Mouse (Mus musculus): ENCODE data around the gene Gpr152. TPM values are rescaled to one million over a fixed set of nuclear protein-coding genes. Genes with fewer than 3 reads are reported as not detected.

Gpr152 gene
- polyA plus RNA-seq, 1 experiment from 2014 or later, result not detected

- no peaks in the 10 kb centered on the region for H3K27me3 ChIP-seq
- in situ Hi-C loops (cut with MboI; ENCODE audit: low pct_unique_long_range_greater_than_20kb), result no loop called here
- ChIA-PET CTCF (interaction anchor here (1.0 to 2.2 kb wide), 11 partner anchors 9 to 50 kb away, joined by 3 to 9 read pairs (median 5); partner anchors contain the start of genes Coro1b and Rad9a), POLR2A (interaction anchor here (0.6 to 3.3 kb wide), 11 partner anchors 10 to 279 kb away, joined by 3 to 22 read pairs (median 5); partner anchors contain the start of genes AC109138.7, Clcf1, Ppp1ca and Rad9a)
- ATAC-seq (peak; percentile 83), DNase-seq (ENCODE audit: low read depth, low spot score) (peak; percentile 91)
- TF ChIP-seq CTCF (IDR thresholded peaks at IDR 0.05), result no peak
Observed at GRCm38 (mm10) chr19:4169378-4169784, 29.8 kb downstream of the Gpr152 start.

- TF ChIP-seq CTCF (IDR thresholded peaks at IDR 0.05), result no peak
- CTCF ChIA-PET, result interaction anchor here (1.0 to 2.2 kb wide), 13 partner anchors 8 to 61 kb away, joined by 3 to 9 read pairs (median 5); partner anchors contain the start of genes Coro1b and Rad9a
- in situ Hi-C loops (cut with MboI; ENCODE audit: low pct_unique_long_range_greater_than_20kb), result no loop called here
- DNase-seq (ENCODE audit: low read depth, low spot score), result no peak
- POLR2A ChIA-PET, result interaction anchor here (1.0 to 3.3 kb wide), 13 partner anchors 10 to 60 kb away, joined by 3 to 22 read pairs (median 5); partner anchors contain the start of genes AC109138.7, Clcf1, Ppp1ca and Rad9a
- ATAC-seq, result no peak
- H3K27me3 ChIP-seq, result no peaks in the 10 kb centered on the region
Observed at GRCm38 (mm10) chr19:4169810-4170209, 30.2 kb downstream of the Gpr152 start.

- POLR2A ChIA-PET, result interaction anchor here (0.8 to 3.3 kb wide), 16 partner anchors 11 to 59 kb away, joined by 3 to 22 read pairs (median 4); partner anchors contain the start of genes AC109138.7, Clcf1, Ppp1ca and Rad9a
- H3K27me3 ChIP-seq, result no peaks in the 10 kb centered on the region
- no peak for TF ChIP-seq CTCF (IDR thresholded peaks at IDR 0.05)
- in situ Hi-C loops (cut with MboI; ENCODE audit: low pct_unique_long_range_greater_than_20kb), result no loop called here
- CTCF ChIA-PET, result interaction anchor here (1.0 to 2.2 kb wide), 7 partner anchors 11 to 60 kb away, joined by 3 to 9 read pairs (median 6); partner anchors contain the start of gene Rad9a
- DNase-seq (ENCODE audit: low read depth, low spot score) (no peak), ATAC-seq (no peak)
Observed at GRCm38 (mm10) chr19:4170723-4171392, 31.3 kb downstream of the Gpr152 start.

- no peak for TF ChIP-seq CTCF (IDR thresholded peaks at IDR 0.05)
- ATAC-seq (peak; percentile 16), DNase-seq (ENCODE audit: low read depth, low spot score) (peak; percentile 58)
- ChIA-PET POLR2A (interaction anchor here (0.8 to 3.3 kb wide), 8 partner anchors 11 to 46 kb away, joined by 3 to 22 read pairs (median 4); partner anchors contain the start of genes AC109138.7, Clcf1, Ppp1ca and Rad9a), CTCF (interaction anchor here (1.2 to 2.2 kb wide), 4 partner anchors 10 to 57 kb away, joined by 4 to 8 read pairs (median 6); partner anchors contain the start of genes Ppp1ca, Rad9a and Tbc1d10c)
- in situ Hi-C loops (cut with MboI; ENCODE audit: low pct_unique_long_range_greater_than_20kb), result no loop called here
- H3K27me3 ChIP-seq, result no peaks in the 10 kb centered on the region
Observed at GRCm38 (mm10) chr19:4171393-4172290, 32.1 kb downstream of the Gpr152 start.

GRCm38 (mm10) chr19:4172925-4173324 lies 33.3 kb downstream of the Gpr152 start:
- ATAC-seq (no peak), DNase-seq (ENCODE audit: low read depth, low spot score) (no peak)
- POLR2A ChIA-PET, result interaction anchor here (0.7 kb wide), 1 partner anchor 135 kb away, joined by 4 read pairs; no protein-coding TSS in a partner anchor
- CTCF ChIA-PET, result interaction anchor here (2.0 to 2.2 kb wide), 2 partner anchors 9 to 19 kb away, joined by 6 to 8 read pairs; partner anchors contain the start of genes Ppp1ca and Tbc1d10c
- no peaks in the 10 kb centered on the region for H3K27me3 ChIP-seq
- in situ Hi-C loops (cut with MboI; ENCODE audit: low pct_unique_long_range_greater_than_20kb), result no loop called here
- no peak for TF ChIP-seq CTCF (IDR thresholded peaks at IDR 0.05)

GRCm38 (mm10) chr19:4175368-4175947 lies 35.9 kb downstream of the Gpr152 start, which contains the start of gene Carns1:
TSS of gene Carns1 (minus strand) at chr19:4175479.
- DNase-seq (ENCODE audit: low read depth, low spot score) (no peak), ATAC-seq (no peak)
- no peak for TF ChIP-seq CTCF (IDR thresholded peaks at IDR 0.05)
- POLR2A ChIA-PET, result interaction anchor here (1.4 kb wide), 1 partner anchor 10 kb away, joined by 3 read pairs; no protein-coding TSS in a partner anchor
- no peaks in the 10 kb centered on the region for H3K27me3 ChIP-seq
- in situ Hi-C loops (cut with MboI; ENCODE audit: low pct_unique_long_range_greater_than_20kb), result no loop called here
- CTCF ChIA-PET, result interaction anchor here (1.3 to 1.4 kb wide), 2 partner anchors 10 to 17 kb away, joined by 3 read pairs; no protein-coding TSS in a partner anchor

GRCm38 (mm10) chr19:4180411-4180810 lies 40.8 kb downstream of the Gpr152 start:
- POLR2A ChIA-PET, result no interaction called here

GRCm38 (mm10) chr19:4181892-4182291 lies 42.3 kb downstream of the Gpr152 start:
- in situ Hi-C loops (cut with MboI; ENCODE audit: low pct_unique_long_range_greater_than_20kb), result no loop called here
- ATAC-seq (no peak), DNase-seq (ENCODE audit: low read depth, low spot score) (no peak)
- H3K27me3 ChIP-seq, result no peaks in the 10 kb centered on the region
- POLR2A ChIA-PET, result interaction anchor here (1.3 to 1.6 kb wide), 2 partner anchors 10 to 20 kb away, joined by 4 to 7 read pairs; partner anchors contain the start of gene Rad9a
- CTCF ChIA-PET, result interaction anchor here (1.7 to 2.4 kb wide), 2 partner anchors 10 to 12 kb away, joined by 4 to 8 read pairs; no protein-coding TSS in a partner anchor
- TF ChIP-seq CTCF (IDR thresholded peaks at IDR 0.05), result no peak

More at GRCm38 (mm10) chr19:4180411-4180810, 40.8 kb downstream of the Gpr152 start:
- no peaks in the 10 kb centered on the region for H3K27me3 ChIP-seq
- ATAC-seq (no peak), DNase-seq (ENCODE audit: low read depth, low spot score) (no peak)
- in situ Hi-C loops (cut with MboI; ENCODE audit: low pct_unique_long_range_greater_than_20kb), result no loop called here
- TF ChIP-seq CTCF (IDR thresholded peaks at IDR 0.05), result no peak
- CTCF ChIA-PET, result interaction anchor here (1.7 to 2.4 kb wide), 2 partner anchors 8 to 10 kb away, joined by 4 to 8 read pairs; no protein-coding TSS in a partner anchor

GRCm38 (mm10) chr19:4183689-4184088 lies 44.1 kb downstream of the Gpr152 start:
- no peak for TF ChIP-seq CTCF (IDR thresholded peaks at IDR 0.05)
- POLR2A ChIA-PET, result interaction anchor here (0.6 to 1.5 kb wide), 2 partner anchors 14 to 65 kb away, joined by 3 read pairs; no protein-coding TSS in a partner anchor
- in situ Hi-C loops (cut with MboI; ENCODE audit: low pct_unique_long_range_greater_than_20kb), result no loop called here
- CTCF ChIA-PET, result no interaction called here
- ATAC-seq, result no peak
- DNase-seq (ENCODE audit: low read depth, low spot score), result no peak
- no peaks in the 10 kb centered on the region for H3K27me3 ChIP-seq

Data from Patski (cell line).